Mouse (Mus musculus) liver, postnatal 0 days (tissue): ENCODE data around the gene Vsig8. TPM values are rescaled to one million over a fixed set of nuclear protein-coding genes. Genes with fewer than 3 reads are reported as not detected.

ENCODE experiments used
- ATAC-seq: fragments of 200-750 bp; cut with Nextera tagmentation; 2 replicates; pipeline ENCODE4 v1.8.0; 2017; ENCODE audit warnings: mild to moderate bottlenecking, moderate library complexity
- DNase-seq: peaks from one replicate; pipeline ENCODE4 v3.0.0-alpha.2; 2016
- H3K27ac ChIP-seq: fragments of 300-500 bp; sonication (generic); 2 replicates; pipeline ENCODE4 v1.5.1; 2014; ENCODE audit warnings: antibody characterized with exemption, moderate library complexity, mild to moderate bottlenecking, low read depth
- H3K27me3 ChIP-seq: fragments of 300-500 bp; sonication (generic); 2 replicates; pipeline ENCODE4 v1.6.1; 2014; ENCODE audit warnings: low read length, control low read depth, mixed read lengths; ENCODE audit not compliant: insufficient read depth
- H3K36me3 ChIP-seq: fragments of 300-500 bp; sonication (generic); replicated peaks from 2 replicates; pipeline ENCODE4 v1.6.1; 2014; ENCODE audit warnings: mild to moderate bottlenecking, control low read depth, low read length, moderate library complexity, mixed read lengths; ENCODE audit not compliant: insufficient read depth
- H3K4me1 ChIP-seq: fragments of 300-500 bp; sonication (generic); 2 replicates; pipeline ENCODE4 v1.6.1; 2014; ENCODE audit warnings: antibody characterized with exemption, mild to moderate bottlenecking, control low read depth; ENCODE audit not compliant: insufficient read depth
- H3K4me2 ChIP-seq: fragments of 300-500 bp; sonication (generic); 2 replicates; pipeline ENCODE4 v1.6.1; 2014; ENCODE audit warnings: low read depth, mild to moderate bottlenecking, low read length, moderate library complexity, mixed read lengths
- H3K4me3 ChIP-seq: fragments of 300-500 bp; sonication (generic); 2 replicates; pipeline ENCODE4 v1.5.1; 2014; ENCODE audit warnings: low read depth, low read length
- H3K9ac ChIP-seq: fragments of 300-500 bp; sonication (generic); replicated peaks from 2 replicates; pipeline ENCODE4 v1.6.1; 2014; ENCODE audit warnings: mild to moderate bottlenecking, moderate library complexity
- H3K9me3 ChIP-seq: fragments of 300-500 bp; sonication (generic); 2 replicates; pipeline ENCODE4 v1.6.1; 2016; ENCODE audit warnings: mild to moderate bottlenecking, control low read depth, low read length, mixed read lengths
- CTCF ChIP-seq: sonication (generic); IDR thresholded peaks from 2 replicates; pipeline ENCODE4 v1.5.1; 2016; ENCODE audit warnings: antibody characterized with exemption, low read depth
- EP300 ChIP-seq: IDR thresholded peaks from 2 replicates; pipeline ENCODE4 v1.6.1; 2016; ENCODE audit warnings: antibody characterized with exemption, low read depth, mild to moderate bottlenecking
- WGBS: fragments of 180-500 bp; shearing (Covaris S2); extraction: QIAGEN DNeasy Blood & Tissue Kit; methylation state at CpG from one replicate; pipeline ENCODE4 v1.1.7; 2014; ENCODE audit not compliant: insufficient replicate concordance; 5-methylcytosine and 5-hydroxymethylcytosine counted together
- polyA plus RNA-seq: library from polyadenylated mRNA; unstranded; fragments of >200 nt; fragmentation: Nextera tagmentation; extraction: Ambion mirVana; gene quantifications from 2 replicates; pipeline ENCODE4 v1.2.1, GENCODE M21; 2015

Gene Vsig8
- polyA plus RNA-seq = not detected in 2 replicates

GRCm38 (mm10) chr1:172555638-172556037 lies at the start of gene Vsig8:
Gene Vsig8 (plus strand): TSS chr1:172555938.
- Histone ChIP-seq H3K9ac (no peak within 1 kb of the TSS), H3K4me2 (no peak within 1 kb of the TSS), H3K36me3 (no peaks in the 10 kb centered on the region), H3K27ac (no peak within 1 kb of the TSS), H3K4me3 (no peak within 1 kb of the TSS), H3K9me3 (no peaks in the 10 kb centered on the region), H3K4me1 (0 out of 2 replicates have a peak, but pooled peaks cover 3% of the 10 kb centered on the region), H3K27me3 (peaks cover 11% of the 10 kb centered on the region; the same call in 1 of the 2 replicates)
- DNase-seq (no peak), ATAC-seq (no peak)
- no peak for TF ChIP-seq CTCF
- WGBS = 68% methylated on average over 9 of the region's 11 CpGs

DNA sequence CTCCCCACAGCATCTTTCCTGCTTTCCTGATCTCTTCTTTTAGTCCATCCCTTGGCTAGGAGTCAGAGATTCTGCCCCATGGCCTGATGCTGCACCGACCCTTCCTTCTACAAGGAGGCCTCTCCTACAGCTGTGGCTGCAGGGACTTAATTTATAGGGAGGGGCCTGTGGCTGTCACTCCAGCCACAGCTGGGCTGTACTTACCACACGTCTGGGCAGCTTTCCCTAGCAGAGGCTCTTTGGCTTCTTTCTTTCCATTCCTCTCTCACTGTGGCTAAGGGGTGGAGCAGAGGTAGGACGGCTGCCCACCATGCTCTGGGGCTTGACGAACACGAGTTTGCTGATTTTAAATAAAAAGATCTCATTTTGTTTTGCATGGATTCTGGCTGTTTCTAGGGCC lies 48.7 kb upstream of the Vsig8 start:
- Histone ChIP-seq H3K36me3 (peaks cover 26% of the 10 kb centered on the region), H3K27me3 (no peaks in the 10 kb centered on the region), H3K9me3 (no peaks in the 10 kb centered on the region), H3K27ac (no peak overlapping the region), H3K4me3 (no peak overlapping the region), H3K4me1 (peaks cover 34% of the 10 kb centered on the region), H3K4me2 (no peak overlapping the region), H3K9ac (no peak overlapping the region)
- DNase-seq (no peak), ATAC-seq (no peak)
- TF ChIP-seq EP300 = no peak
- no peak for TF ChIP-seq CTCF
- 58% methylated on average over 5 of the region's 5 CpGs for WGBS

GRCm38 (mm10) chr1:172507701-172508100 lies 48.0 kb upstream of the Vsig8 start:
- H3K36me3 ChIP-seq = peaks cover 26% of the 10 kb centered on the region

GRCm38 (mm10) chr1:172508172-172508571 lies 47.6 kb upstream of the Vsig8 start:
- Histone ChIP-seq H3K36me3 (peaks cover 26% of the 10 kb centered on the region), H3K27me3 (no peaks in the 10 kb centered on the region), H3K9ac (no peak overlapping the region), H3K27ac (no peak overlapping the region), H3K4me1 (peaks cover 28% of the 10 kb centered on the region), H3K9me3 (no peaks in the 10 kb centered on the region), H3K4me3 (no peak overlapping the region), H3K4me2 (no peak overlapping the region)
- ATAC-seq (no peak), DNase-seq (no peak)
- WGBS = 46% methylated on average over 2 of the region's 2 CpGs
- TF ChIP-seq CTCF = no peak
- no peak for TF ChIP-seq EP300

More at GRCm38 (mm10) chr1:172507701-172508100, 48.0 kb upstream of the Vsig8 start:
- no peaks in the 10 kb centered on the region for H3K9me3 ChIP-seq
- WGBS = 63% methylated on average over 3 of the region's 3 CpGs
- no peak overlapping the region for H3K4me3 ChIP-seq
- peaks cover 33% of the 10 kb centered on the region for H3K4me1 ChIP-seq
- no peak overlapping the region for H3K27ac ChIP-seq
- ATAC-seq = no peak
- no peak for DNase-seq
- no peak overlapping the region for H3K4me2 ChIP-seq
- H3K27me3 ChIP-seq = no peaks in the 10 kb centered on the region
- TF ChIP-seq EP300 (no peak), CTCF (no peak)
- H3K9ac ChIP-seq = no peak overlapping the region

- ATAC-seq (no peak), DNase-seq (no peak)
- H3K27ac ChIP-seq = peak overlapping the region; percentile 90
- peaks cover 33% of the 10 kb centered on the region for H3K4me1 ChIP-seq
- TF ChIP-seq EP300 (no peak), CTCF (no peak)
- H3K27me3 ChIP-seq = no peaks in the 10 kb centered on the region
- no peak overlapping the region for H3K9ac ChIP-seq
- H3K9me3 ChIP-seq = no peaks in the 10 kb centered on the region
- H3K4me3 ChIP-seq = no peak overlapping the region
- H3K36me3 ChIP-seq = peaks cover 26% of the 10 kb centered on the region
- no peak overlapping the region for H3K4me2 ChIP-seq
- WGBS = 63% methylated on average over 5 of the region's 5 CpGs
Observed at GRCm38 (mm10) chr1:172509235-172509634, 46.5 kb upstream of the Vsig8 start.

GRCm38 (mm10) chr1:172509983-172510382 lies 45.8 kb upstream of the Vsig8 start:
- DNase-seq (no peak), ATAC-seq (peak; percentile 69)
- TF ChIP-seq EP300 (peak; percentile 70; the same call in 1 of the 2 replicates), CTCF (no peak)
- Histone ChIP-seq H3K27ac (peak overlapping the region; percentile 90), H3K9ac (no peak overlapping the region), H3K27me3 (no peaks in the 10 kb centered on the region), H3K9me3 (no peaks in the 10 kb centered on the region), H3K4me1 (peaks cover 35% of the 10 kb centered on the region), H3K4me2 (peak overlapping the region; percentile 36), H3K4me3 (peak overlapping the region; percentile 13; the same call in 1 of the 2 replicates), H3K36me3 (peaks cover 26% of the 10 kb centered on the region)
- 39% methylated on average over 8 of the region's 8 CpGs for WGBS
